Mouse (Mus musculus) 3134 (cell line): ENCODE results near the gene Acbd7.

Experiments
- DNase-seq: peaks from one replicate; pipeline ENCODE4 v3.0.0-alpha.2; 2011; ENCODE audit warnings: low spot score; ENCODE audit not compliant: insufficient read length; ENCODE audit errors: extremely low read depth

Gene Acbd7

GRCm38 (mm10) chr2:3365127-3365526 is 29.2 kb downstream of the Acbd7 start:
- DNase-seq = no peak

GRCm38 (mm10) chr2:3387105-3387860 is 51.3 kb downstream of the Acbd7 start:
- no peak for DNase-seq
